Mouse (Mus musculus) embryonic fibroblast, embryonic 13.5 days (primary cell): ENCODE data around the gene Mrpl45.

Experiments used
- CTCF ChIP-seq: IDR thresholded peaks from 2 replicates; pipeline ENCODE4 v1.5.1; 2011; ENCODE audit warnings: mild to moderate bottlenecking, control low read depth, low read length, moderate library complexity, borderline replicate concordance; ENCODE audit not compliant: insufficient read depth
- POLR2A ChIP-seq: IDR thresholded peaks from 2 replicates; pipeline ENCODE4 v1.6.1; 2011; ENCODE audit warnings: low read depth, mild to moderate bottlenecking, control low read depth, low read length, moderate library complexity

DNA sequence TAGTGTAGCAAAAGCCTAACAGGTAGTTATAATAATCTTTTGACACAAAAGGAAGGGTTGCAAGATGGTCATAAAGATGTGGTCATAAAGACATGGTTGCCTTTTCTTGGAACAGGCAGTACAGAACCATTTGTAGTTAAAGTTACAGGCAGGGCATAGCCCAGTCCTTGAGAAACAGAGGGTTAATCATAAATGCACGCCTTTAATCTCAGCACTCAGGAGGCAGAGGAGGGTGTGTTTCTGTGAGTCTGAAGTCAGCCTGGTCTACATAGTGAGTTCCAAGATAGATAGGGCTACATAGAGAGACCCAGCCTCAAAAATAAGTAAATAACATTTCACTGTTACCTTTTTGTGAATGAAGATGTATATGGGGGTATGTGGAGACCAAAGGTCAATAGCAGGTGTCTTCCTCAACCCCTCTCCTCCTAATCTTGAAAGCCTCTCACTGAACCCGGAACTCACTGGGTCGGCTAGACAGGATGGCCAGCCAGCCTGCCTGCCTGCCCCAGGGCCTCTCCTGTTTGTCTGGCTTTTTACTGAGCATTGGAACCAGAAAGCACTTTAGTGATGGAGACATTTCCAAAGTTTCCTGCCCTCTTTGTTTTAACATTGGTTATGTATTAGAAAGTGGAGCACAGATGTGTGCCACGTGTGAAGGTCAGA, 37.5 kb downstream of the Mrpl45 start:
- TF ChIP-seq CTCF = no peak
- no peak for TF ChIP-seq POLR2A
